Mouse (Mus musculus): ENCODE measurements around the gene Acsm4.

DNA sequence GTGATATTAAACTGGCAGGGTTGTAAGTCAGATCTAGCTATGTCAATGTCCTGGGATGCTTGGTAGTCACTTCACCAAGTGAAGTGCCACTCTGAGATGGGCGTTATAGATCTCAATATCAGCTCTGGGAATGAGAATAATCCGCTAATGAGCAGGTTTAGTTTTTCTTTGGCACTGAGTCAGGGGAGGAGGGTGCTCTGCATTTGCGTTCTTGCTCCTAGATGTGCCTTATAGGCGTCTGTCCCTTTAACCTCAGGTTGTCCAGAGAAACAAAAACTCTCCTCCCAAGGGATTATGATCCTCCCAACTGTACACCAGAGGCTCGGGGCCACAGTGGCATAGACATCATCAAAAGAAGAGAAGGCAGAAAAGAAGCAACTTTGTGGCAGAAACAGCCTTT lies at the start of gene Acsm4:
- TF ChIP-seq POLR2A (IDR thresholded peaks at IDR 0.05; ENCODE audit: insufficient read depth, low read depth, low read length) (no peak), CTCF (IDR thresholded peaks at IDR 0.05; ENCODE audit: insufficient read depth, low read depth, low read length) (no peak)

Data from olfactory bulb, adult 2 months (tissue).